ENCODE assay signal across 12 mouse cellular contexts in the genomic region with DNA sequence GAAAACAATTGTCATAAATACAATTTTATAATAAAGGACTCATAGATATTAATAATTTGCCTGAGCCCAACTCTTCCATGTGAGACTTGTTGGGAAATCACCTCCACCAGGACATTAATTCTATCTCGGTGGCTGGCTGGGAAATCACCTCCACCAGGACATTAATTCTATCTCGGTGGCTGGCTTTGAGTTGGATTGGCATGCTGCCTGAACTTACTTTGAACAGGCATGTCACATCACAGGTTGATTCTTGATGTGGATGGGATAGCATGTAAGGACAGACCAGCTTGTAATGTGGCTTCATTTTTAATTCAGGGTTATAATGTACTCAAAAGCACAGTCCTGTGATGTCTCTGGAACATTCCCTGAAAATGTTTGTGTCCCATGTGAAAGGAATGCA. TPM values are rescaled to one million over a fixed set of nuclear protein-coding genes. Genes with fewer than 3 reads are reported as not detected.
"Had no signal": no experiment of that assay in that cellular context is flagged by ENCODE, and none has a peak within 500 bp of the region (broad histone marks: within the 10 kb centered on the region; RNA-seq: fewer than 3 reads in every experiment).

No protein-coding gene starts in this region.

- DNase-seq: retina, postnatal 1 day; right cerebral cortex, adult 18-20 months; right cerebral cortex, postnatal 14 days; right cerebral cortex, postnatal 25 days; right cerebral cortex, postnatal 4 days; spleen, adult 18-20 months; thymus, adult 18-20 months; thymus, adult 2 months; thymus, postnatal 25 days; thymus, postnatal 36 days; thymus, postnatal 4 days had no signal

RNA-seq across cellular contexts. Expression of gene C1qtnf2, which starts 24.2 kb away (rescaled TPM):
- total RNA-seq: neutrophil, adult 5-6 weeks had no signal
